Mouse (Mus musculus) heart, postnatal 10 days (tissue): Measurements from ENCODE around the gene Col4a1. TPM values are rescaled to one million over a fixed set of nuclear protein-coding genes. Genes with fewer than 3 reads are reported as not detected.

Experiments used
- DNase-seq, 2 experiments: peaks; one replicate each; pipeline ENCODE4 v3.0.0; 2021
- intact Hi-C: fragments of 180-260 bp; cut with DNase I; formaldehyde crosslinking; loops from one replicate; pipeline ENCODE4 v1.15.1; 2025
- total RNA-seq, 2 experiments: library from RNA; stranded (reverse); gene quantifications; 2 replicates each; pipeline ENCODE4 v1.2.3; 2021

The Col4a1 gene
- total RNA-seq, 2 experiments from 2014 or later = 1,260 to 1,378 TPM

DNA sequence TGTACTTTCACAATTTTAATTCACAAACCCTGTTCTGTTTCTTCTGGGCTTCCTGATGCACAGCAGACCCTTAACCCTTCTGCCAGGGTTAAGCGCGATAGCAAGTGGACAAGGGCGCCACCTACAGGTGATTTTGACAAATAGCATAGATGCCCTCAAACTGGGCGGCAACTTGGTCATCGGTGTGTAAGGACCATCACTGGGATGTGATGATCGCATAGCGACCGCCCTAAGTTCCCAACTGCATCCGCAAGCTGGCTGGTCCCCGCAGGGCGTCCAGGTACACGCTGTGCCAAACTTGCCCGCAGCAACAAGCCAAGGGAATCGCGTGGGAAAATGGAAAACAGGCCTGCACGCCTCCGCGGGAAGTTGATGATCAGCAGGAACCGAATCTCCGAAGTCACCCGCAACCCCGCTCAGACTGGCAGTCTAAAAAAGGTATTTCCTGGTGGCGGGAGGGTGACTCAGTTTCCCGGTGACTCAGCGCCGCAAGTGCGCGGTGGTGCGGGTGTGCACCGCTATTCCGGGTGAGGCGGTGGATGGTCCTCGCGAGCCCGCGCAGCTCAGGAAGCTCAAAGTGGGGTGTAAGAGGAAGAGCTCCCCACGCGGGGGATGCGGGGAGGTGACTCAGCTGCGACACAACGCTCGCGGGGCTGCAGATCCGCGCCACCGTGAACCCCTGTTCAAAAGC is 124.9 kb downstream of the Col4a1 start:
- intact Hi-C loops = loop anchor here (1.0 to 10.0 kb wide), 4 partner anchors 613 to 1143 kb away; no protein-coding TSS in a partner anchor
- peak; percentile 82 to 89 for DNase-seq

DNA sequence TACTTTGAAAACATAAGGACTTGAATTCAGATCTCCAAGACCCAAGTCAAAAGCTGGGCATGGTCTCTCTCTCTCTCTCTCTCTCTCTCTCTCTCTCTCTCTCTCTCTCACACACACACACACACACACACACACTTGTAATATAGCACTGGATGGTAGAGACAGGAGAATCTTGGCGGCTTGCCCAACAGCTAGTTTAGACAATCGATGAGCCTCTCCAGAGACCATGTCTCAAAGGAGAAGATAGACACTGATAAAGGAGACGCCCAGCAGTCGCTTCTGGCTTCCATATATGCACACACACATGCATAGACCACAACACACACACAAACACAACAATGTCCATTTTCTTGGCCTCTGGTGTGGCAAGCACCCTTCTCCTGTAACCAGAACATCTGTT is 126.2 kb downstream of the Col4a1 start:
- DNase-seq = no peak
- intact Hi-C loops = loop anchor here (5.0 to 10.0 kb wide), 2 partner anchors 769 to 1142 kb away; no protein-coding TSS in a partner anchor

- DNase-seq = no peak
- intact Hi-C loops = loop anchor here (5.0 to 10.0 kb wide), 2 partner anchors 768 to 1141 kb away; no protein-coding TSS in a partner anchor
Measured at GRCm38 (mm10) chr8:11185672-11186071, 127.0 kb downstream of the Col4a1 start.

GRCm38 (mm10) chr8:11183611-11184031 is 129.0 kb downstream of the Col4a1 start:
- DNase-seq = peak; percentile 82 to 89
- intact Hi-C loops = loop anchor here (5.0 to 10.0 kb wide), 2 partner anchors 531 to 1139 kb away; no protein-coding TSS in a partner anchor

GRCm38 (mm10) chr8:11182606-11183005 is 130.0 kb downstream of the Col4a1 start:
- intact Hi-C loops = loop anchor here (5.0 to 10.0 kb wide), 2 partner anchors 530 to 1138 kb away; no protein-coding TSS in a partner anchor

GRCm38 (mm10) chr8:11182148-11182484 is 130.5 kb downstream of the Col4a1 start:
- intact Hi-C loops = loop anchor here (5.0 to 10.0 kb wide), 2 partner anchors 530 to 1137 kb away; no protein-coding TSS in a partner anchor
- no peak for DNase-seq

More at GRCm38 (mm10) chr8:11182606-11183005, 130.0 kb downstream of the Col4a1 start:
- no peak for DNase-seq

DNA sequence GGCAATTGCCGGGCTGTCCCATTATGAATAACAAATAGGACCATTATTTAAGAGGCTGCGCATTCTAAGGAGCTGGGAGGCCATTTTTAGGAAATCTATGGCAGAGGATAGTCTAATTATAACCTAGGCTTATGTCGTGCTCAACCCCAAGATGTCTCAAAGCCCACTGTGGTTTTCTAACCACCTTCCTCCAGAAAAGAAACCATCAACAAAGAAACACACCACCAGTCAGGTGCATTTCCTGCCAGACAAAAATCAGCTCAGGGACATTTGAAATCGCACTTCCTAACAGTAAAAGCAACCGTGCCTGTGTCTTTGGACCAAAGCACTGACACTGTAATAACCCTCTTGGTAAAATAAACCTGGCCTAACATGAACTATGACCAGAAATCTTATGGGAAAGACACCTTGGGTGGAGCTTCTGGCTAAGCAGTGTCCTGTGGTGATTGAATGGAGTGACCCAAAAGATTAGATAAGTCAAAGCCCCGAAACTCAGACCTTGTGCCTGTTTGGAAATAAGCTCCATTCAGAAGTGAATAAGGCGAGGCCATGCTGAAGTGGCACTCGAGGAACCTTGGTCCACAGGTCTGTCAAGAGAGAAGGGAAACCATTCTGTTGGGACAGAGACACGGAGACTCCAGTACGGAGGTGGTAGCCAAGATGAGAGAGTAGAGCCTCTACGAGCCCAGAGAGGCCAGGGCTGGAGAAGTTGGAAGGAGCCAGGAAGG is 131.0 kb downstream of the Col4a1 start:
- DNase-seq = no peak
- intact Hi-C loops = loop anchor here (5.0 to 10.0 kb wide), 2 partner anchors 529 to 1137 kb away; no protein-coding TSS in a partner anchor

DNA sequence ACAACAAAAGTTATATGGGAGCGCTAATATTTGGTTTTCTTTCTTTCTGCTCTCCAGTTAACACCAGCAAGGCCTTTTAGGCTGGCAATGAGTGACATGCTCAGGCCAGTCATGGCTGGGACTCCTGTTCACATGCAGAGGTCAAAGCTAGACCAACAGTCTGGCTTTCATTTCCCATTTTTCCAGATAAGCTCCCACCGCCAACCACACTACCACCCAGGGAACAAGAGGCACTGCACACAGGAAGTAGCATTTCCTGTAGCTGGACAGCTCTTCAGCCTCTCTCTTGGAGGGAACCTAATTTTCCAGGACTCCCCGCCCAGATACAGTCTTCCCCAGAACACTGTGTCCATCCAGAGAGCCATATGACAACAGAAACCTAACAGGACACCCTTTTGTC is 132.8 kb downstream of the Col4a1 start:
- intact Hi-C loops = loop anchor here (5.0 to 10.0 kb wide), 2 partner anchors 528 to 1135 kb away; no protein-coding TSS in a partner anchor
- DNase-seq = no peak

DNA sequence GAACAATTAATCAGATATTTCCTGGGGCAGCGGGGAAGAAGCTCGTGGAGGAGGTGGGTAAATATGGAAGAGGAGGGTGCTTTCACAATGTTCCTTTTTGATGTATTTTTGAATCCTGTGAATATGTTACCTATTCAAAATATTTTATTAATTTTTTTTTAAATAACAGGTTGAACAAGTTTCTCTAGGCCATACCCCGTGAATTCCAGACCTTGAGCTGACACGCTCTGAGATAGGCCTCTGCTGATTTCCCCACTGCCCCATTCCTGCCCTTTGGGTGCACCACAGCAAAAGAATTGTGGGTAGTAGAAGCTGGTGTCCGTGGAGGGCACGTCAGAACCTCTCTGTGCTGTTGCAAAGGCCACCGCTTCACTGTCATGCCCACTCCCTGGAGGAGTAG is 136.2 kb downstream of the Col4a1 start:
- no peak for DNase-seq
- intact Hi-C loops = no loop called here

GRCm38 (mm10) chr8:11173284-11174191 is 139.1 kb downstream of the Col4a1 start:
- peak; percentile 88 to 91 for DNase-seq
- intact Hi-C loops = loop anchor here (1.0 to 5.0 kb wide), 5 partner anchors 75 to 735 kb away; no protein-coding TSS in a partner anchor

GRCm38 (mm10) chr8:11171526-11171925 is 141.1 kb downstream of the Col4a1 start:
- peak; percentile 83 to 87 for DNase-seq
- intact Hi-C loops = loop anchor here (5.0 kb wide), 2 partner anchors 289 to 344 kb away; no protein-coding TSS in a partner anchor

DNA sequence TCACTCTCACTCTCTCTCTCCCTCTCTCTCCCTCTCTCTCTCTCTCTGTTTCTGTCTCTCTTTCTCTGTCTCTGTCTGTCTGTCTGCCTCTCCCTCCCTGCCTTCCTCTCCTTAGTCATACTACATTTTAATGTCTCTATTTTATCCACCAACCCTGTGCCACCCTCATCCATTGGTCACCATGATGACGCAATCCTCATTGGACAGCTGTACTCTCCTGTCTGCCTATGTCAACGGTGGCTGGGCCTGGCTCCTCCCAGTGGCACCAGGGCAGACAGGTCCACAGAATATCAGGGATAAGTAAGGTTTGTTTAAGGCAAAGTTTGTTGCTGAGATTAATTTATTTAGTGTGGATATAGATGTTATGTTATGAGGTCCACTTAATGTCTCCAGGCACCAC is 143.2 kb downstream of the Col4a1 start:
- intact Hi-C loops = no loop called here
- DNase-seq = no peak

- no peak for DNase-seq
- intact Hi-C loops = no loop called here
Measured at GRCm38 (mm10) chr8:11168780-11169179, 143.8 kb downstream of the Col4a1 start.

DNA sequence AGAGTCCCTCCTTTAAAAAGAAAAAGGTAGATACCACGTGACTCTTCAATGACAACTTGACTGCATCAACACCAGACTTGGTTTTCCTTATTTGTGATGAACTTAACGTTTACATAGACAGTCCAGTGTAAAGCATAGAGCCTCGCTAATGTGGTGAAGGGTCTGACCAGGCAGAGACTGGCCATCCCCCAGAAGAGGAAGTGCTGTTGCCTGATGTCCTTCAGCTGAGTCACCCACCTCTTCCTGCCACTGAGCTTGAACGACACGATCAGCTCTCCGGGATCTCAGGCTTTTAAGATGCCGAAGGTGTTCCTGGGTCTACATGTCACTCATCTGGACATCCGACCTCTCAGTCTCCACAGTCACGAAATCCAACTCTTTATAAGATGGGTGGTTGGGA is 144.7 kb downstream of the Col4a1 start:
- no peak for DNase-seq
- intact Hi-C loops = no loop called here

DNA sequence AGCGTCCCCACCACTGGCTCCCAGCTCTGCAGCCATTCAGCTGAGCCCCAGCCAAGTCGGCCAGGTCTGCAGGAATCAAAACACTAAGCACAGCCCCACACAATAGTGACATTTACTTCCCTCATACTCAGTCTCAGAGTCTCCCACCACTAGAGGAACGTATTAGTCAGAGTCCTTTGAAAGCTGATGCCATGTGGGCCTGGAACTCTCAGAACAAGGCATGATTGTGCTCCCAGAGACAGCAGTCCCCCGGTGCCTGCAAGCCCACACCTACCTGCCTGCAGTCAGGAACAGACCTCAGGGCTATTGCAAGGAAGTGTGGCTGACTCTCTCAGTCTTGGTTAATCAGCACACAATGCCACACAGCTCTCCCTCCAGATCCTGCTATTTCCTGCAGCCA is 147.0 kb downstream of the Col4a1 start:
- intact Hi-C loops = no loop called here

DNA sequence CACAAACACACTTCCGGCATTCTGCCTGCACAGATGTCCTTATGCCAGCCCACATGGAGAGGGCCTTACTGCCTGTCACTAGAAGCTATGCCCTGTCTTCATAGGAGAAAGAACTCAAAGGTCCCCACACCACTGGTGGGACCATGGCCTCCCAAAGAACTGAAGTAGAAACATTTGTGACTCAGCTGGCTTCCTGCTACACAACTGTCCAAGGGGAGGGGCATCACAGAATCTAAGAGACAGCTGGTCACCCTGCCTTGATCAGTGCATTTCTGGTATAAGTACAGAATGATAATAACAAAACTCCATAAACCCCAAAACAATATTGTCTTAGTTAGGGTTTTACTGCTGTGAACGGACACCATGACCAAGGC is 156.3 kb downstream of the Col4a1 start:
- intact Hi-C loops = no loop called here
- DNase-seq = no peak

More for the DNA sequence above, 147.0 kb downstream of the Col4a1 start:
- no peak for DNase-seq

- no peak for DNase-seq
- intact Hi-C loops = no loop called here
Measured at GRCm38 (mm10) chr8:11155579-11156318, 156.9 kb downstream of the Col4a1 start.

GRCm38 (mm10) chr8:11150268-11150667 is 162.4 kb downstream of the Col4a1 start:
- DNase-seq = no peak
- intact Hi-C loops = no loop called here

DNA sequence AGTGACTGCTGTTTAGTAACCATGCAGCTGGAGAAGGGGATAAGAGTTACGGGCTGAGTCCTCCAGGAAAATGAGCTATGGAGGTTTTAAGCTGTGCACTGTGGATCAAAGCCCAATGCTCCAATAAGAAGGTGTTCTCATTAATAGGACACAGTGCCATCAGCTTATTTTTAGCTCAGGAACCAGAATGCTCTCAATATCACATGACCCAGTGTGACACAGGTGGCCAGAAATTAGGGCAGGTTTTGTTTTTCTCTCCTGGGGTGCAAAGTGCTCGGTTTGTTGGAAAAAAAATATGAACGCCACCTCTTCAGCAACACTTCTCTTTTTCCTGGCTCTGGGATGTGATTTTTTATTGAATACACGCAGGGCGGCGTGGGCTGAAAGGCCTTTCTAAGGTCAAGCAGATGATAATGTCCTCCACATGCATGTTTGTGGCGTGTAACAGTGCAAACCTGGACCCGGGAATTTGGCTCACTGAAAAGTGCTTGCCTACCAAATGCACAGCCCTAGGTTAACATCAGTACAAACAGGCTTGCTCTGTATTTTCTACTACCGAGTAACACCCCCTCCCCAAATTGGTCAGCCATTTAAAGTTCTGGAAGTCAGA is 163.3 kb downstream of the Col4a1 start:
- no peak for DNase-seq
- intact Hi-C loops = no loop called here
